Mouse (Mus musculus): ENCODE measurements around the gene Srpx2.

Gene Srpx2

DNA sequence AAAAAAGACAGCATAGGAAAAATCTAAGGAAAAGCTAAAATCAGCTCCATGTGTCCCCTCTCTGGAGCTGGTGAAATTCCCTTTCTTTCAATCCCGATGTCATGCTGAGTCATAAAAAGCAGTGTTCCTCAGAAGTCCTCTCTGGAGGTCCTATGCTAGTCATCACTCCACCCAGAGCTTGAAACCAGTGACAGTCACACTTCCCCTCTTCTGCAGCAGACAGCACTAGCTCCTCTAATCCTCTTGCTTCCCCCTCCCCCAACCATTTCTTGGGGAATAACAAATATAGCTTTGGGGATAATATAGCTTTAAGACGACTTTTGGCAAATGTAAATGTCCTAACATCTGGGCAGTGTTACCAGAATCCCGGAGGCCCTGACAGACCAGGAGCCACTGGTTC is at the start of gene Srpx2:
Gene Srpx2, plus strand, starts transcription at position 166 of the 400 bp plus-strand sequence.
- peak; percentile 5 for DNase-seq

DNA sequence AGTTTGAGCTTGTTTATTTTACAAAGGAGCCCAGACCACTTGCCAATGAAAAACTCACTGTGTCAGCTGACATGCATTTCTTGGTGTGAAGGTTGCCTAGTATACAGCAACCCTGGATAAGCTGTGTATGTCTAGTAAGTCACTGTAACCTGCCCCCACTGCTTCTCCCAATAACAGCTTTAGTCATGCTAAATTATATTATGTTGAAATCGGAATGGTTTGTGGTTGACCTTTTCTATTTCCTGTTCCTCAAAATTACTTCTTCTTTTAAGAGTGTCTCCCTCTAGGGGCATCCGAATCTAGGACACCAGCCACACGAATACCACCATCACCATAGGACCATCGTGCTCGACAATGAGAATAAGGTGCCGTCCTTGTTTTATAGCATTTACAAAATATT is 38.5 kb upstream of the Srpx2 start:
- DNase-seq = no peak

DNA sequence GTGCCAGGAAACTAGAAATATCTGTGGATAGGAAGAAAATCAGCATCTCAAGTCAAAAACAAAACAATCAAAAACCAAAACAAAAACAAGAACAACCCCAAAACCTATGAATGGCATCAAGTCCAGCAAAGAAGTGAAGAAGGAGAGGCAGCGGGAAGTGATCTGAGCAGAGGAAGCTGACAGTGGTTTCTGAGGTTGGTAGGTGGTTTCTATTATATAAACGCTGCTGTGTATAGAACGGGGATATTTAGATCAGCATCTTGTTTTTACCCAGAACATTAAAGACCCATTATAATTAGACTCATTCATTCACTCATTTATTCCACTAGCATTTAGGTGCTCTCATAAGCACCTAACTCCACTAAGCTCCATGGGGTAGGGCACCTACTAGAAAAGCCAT is 20.9 kb upstream of the Srpx2 start:
- DNase-seq = no peak

DNA sequence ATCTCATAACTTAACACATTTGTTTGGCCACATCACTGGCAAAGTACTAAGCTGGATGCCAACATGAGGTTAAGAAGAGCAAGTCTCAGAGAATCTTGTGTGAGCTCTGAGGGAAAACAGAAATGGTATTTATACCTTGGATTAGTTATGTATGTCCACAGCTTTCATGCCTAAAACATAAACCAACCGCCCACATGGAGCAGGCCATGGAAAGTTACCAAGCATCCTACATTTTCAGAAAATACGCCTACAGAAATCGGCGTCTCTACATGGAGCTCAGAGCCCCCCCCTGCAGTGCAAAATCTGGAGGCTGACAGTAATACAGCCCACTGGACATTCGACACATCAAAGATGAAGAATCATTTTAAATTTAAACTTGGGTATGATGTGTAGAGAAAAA is 20.1 kb upstream of the Srpx2 start:
- no peak for DNase-seq

DNA sequence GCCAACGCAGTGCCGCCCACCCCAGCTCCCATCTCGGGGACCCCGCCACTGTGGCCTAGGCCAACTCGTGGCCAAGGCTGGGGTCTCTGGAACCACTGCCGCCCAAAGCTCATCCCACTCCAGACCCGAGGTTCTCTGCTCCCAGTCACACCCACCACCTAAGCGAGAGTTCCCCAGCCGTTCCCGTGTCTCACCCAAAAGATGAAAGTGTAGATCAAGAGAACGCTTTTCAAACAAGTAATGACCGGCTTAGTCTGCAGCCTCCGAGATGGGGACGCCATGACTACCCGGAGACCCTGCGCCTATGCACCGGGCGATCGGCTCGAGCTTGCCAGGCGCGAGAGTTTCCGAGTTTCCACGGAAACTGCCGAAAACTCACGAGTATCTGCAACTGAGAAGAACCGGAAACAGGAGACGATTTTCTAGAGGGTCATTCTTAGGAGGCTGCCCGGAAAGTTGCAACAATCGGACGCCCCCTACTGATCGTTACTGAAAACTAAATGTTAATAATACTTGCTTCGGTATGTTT is 10.1 kb upstream of the Srpx2 start, which contains the start of gene Tspan6:
Gene Tspan6, minus strand, starts transcription at position 416 of the 529 bp plus-strand sequence.
- DNase-seq = peak; percentile 90

DNA sequence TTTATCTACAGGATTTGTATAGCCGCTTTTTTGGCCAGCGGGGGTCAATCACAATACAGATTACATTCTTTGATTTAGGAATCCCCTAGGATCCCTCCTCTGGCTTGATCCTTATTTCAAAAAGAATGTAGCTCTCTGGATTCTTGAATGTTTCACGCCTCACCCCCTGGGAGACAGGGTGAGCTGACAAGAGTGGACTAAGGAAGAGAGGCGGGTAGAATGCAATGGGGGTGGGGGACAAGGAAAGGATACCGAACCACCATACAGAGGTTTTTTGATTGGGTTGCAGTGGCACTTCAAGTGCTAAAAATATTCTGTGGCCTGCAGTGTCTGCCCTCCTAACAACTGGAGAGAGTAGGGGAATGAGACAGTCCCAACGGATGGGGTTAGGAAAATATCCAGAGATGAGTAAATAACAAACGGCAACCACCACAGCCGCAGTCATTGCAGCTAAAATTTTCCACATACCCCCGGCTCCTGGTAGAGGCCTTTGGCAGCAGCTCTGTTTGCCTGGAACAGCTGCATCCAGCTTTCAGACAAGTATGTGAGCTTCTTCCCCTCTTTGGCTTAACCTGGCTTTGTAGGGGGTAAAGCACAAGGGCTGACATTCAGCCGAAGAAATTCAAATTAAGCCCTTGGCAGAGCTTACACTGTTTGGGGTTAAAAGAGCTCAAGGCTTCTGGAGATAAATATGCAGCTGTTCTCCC is 3.3 kb downstream of the Srpx2 start:
- DNase-seq = no peak

DNA sequence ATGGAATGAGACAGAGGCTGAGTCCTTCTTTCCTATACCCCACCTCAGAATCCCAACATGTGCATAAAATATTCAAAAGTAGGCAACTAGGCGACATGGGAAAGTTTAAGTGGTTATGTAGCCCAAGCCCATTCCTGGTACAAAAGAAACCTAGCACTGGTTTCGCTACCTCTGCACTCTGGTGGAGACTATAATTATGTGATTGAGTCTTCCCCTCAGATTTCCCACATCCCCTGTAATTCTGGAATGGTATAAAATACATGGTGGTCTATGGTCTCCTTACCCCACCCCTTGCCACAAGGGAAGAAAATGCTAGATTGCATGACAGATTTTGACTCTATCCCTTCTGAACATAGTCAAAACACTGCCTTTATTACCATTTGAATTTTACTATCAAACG is 4.8 kb downstream of the Srpx2 start:
- no peak for DNase-seq

DNA sequence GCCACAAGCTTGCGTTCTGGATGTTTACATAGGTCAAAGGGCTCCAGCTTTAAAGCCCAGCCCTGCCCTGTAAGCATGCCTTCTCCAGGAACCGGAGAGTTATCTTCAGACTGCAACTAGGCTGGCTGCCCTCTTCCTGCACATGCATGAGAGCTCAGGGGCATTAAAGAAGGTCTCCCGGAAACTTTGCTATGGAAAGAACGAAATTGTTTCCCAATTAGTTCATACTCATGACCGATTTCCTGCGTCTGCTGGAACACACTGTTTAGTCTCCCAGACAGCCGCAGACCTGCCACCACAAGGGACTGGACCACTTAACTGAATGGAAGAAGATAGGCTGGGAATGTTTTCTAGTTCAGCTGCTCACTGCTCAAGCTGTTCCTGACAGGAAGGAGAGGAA is 6.0 kb downstream of the Srpx2 start:
- DNase-seq = peak; percentile 10

DNA sequence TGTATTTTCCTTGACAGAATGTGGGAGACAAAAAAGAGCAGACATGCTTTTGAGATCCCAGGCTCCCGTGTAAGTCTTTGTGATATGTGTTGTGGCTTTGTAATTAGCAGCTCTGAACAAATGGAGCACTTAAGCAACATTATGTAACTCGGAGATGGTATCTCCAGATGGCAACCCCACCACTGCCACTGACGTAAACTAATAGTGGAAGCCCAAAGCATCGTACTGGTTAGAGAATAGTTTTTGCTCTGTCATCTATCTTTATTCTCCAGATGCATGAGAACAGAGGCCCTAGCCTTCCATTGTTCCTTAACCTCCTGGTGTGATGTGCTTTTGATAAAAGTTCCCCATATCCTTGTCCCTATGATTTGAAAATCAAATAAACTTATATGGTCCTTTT is 13.0 kb downstream of the Srpx2 start:
- no peak for DNase-seq

DNA sequence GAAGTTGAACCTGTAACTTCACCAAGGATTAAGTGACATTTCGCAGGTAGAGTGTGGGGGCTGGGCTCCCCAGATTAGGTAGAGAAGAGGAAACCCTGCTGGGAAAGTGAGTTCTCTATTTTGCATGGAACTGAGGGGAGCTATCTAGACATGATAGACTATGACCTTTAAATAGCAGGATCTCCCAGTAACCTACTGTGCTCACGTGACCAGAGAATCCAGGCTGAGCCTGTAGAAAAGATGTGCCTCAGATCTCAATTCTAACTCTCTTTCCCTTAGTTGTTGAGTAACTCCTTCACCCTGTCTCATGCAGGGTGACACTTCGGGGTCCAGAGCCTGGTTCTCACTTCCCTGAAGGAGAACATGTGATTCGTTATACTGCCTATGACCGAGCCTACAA is 18.5 kb downstream of the Srpx2 start:
- DNase-seq = no peak

DNA sequence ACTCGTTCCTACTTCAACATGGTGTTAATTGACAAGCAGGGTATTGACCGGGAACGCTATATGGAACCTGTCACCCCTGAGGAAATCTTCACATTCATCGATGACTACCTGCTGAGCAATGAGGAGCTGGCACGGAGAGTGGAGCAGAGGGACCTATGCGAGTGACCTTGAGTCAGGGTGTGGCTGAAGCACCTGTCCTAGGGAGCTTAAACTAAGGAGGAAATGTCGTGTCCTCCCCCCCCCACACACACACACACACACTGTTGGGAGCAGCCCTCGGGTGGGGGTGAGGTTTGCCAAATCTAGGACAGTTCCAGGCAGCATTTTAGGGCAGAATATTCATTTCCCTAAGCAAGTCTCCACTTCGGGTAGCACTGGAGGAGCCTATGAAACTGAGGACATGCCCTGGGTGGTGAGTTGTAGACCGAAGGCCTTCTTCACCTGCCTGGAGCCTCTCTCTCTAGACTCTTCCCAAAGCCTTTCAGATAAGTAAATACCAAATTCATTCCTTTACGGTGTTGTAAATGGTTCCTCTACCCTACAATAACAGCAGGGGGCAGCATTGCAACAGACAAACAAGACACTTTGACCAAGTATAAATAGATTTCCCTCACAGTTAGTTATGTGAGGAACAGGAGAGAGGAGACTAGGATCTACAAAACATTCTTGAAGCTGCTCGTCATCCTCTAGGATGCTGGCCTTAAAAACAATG is 23.2 kb downstream of the Srpx2 start:
- DNase-seq = peak; percentile 22

DNA sequence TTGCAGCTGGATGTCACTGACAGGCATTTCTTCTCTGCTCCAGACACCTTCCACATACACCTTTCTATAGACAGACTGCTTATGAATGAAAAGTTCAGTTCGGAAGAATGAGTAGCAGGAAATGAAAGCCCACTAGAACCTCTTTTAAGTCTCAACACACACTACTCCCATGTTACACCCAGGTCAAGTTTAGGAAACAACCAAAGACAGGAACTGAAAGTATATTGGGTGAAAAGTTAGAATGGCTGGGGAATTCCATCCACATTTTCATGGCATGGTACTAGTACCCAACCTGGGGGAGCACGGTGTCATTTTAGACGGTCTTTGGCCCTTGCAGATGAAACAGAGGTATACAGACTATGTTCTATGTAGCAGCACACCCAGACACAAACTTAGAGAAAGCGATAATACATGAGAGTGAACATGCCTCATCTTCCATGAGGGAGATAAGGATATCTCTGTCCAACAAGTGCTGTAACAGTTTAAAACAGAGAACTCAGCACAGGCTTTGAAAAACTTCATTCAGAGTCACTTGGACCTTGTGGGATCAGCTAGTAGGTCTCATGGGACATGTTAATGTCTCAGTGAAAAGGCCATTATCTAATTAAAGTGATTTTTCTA is 28.5 kb downstream of the Srpx2 start:
- DNase-seq = no peak

DNA sequence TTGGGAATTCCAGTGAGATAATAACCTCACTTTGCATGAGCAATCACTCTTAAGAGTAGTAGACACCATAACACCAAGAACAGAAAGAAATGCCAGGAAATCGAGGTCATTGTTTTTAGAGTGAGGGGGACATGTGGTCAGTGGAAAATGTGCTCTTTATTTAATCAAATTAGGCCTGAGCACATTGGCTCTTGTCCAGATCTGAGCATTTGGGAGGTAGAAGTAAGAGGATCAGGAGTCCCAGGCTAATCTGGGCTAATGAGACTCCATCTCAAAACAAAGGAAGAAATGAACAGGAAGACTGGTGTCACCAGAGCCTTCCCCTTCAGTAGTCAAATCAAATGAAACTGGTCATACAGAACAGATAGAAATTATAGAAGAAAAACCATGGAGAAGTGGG is 31.3 kb downstream of the Srpx2 start:
- DNase-seq = no peak

DNA sequence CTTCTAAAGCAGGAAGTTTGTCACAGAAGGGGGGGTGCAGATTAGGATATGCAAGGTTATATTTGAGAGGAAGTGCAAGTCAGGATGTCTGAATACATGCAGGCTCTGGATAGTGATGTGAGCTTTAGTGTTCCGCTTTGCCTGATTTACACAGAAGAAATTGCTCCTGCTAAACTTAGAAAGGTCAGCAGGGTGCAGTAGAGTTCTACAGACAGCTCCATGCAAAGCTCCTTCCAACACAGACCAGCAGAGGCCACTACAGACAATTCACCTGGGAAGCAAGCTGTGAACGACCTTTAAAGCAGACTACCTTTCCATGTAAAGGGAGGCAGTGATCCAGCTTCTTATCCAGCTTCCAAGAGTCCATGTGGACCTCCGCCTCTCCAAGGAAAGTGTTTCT is 39.2 kb downstream of the Srpx2 start:
- peak; percentile 57 for DNase-seq

DNA sequence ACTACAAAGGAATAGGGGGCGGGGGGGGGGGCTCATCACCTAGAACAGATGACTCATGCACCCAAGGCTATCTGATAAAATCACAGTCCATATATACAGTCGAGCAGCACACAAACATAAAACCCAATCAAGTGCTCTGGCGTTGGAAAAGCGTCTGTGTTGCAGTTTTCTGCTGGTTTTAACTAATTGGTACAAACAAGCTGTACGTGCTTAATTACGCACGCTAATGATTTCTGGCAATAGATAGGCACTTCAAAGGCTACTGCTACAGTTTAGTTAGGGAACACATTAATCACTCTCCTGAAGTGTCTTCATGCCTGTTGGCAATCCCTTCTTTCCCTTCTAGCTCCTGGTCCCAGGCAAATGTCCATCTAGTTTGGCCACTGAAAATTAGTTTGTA is 46.4 kb downstream of the Srpx2 start:
- no peak for DNase-seq

DNA sequence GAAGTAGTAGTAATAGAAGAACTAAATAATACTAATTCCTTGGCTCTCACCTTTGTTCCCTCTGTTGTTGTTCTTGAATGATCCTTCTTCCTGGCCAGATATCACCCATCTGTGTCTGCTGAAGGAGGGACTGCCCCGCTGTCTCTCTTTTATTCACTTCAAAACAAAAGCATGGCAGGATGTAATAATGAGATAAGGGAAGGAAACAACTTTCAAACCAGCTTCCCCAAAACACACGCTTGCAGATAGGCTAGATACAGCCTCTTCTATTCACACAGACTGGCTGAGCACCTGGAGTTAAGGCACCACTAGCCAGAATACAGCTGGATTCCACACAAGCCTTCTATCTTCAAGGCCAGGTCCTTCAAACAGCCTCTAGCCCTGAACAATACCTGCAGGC is 52.4 kb downstream of the Srpx2 start:
- DNase-seq = no peak

DNA sequence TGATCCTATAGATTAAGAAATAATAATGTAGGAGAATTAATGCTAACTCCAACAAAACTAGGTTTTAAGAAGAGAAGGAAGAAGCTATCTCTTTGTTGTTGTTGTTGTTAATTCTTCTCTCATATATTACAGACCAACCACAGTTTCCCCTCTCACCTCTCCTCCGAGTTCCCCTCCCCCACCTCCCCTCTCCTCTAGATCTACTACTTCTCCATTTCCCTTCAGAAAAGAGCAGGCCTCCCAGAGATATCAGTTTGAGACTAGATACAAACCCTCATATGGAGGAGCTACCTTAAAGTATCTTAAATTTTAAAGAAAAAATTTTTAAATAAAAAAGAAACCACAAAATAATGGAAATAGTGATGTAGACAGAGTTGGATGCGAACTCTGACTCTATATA is 56.4 kb downstream of the Srpx2 start:
- DNase-seq = no peak

DNA sequence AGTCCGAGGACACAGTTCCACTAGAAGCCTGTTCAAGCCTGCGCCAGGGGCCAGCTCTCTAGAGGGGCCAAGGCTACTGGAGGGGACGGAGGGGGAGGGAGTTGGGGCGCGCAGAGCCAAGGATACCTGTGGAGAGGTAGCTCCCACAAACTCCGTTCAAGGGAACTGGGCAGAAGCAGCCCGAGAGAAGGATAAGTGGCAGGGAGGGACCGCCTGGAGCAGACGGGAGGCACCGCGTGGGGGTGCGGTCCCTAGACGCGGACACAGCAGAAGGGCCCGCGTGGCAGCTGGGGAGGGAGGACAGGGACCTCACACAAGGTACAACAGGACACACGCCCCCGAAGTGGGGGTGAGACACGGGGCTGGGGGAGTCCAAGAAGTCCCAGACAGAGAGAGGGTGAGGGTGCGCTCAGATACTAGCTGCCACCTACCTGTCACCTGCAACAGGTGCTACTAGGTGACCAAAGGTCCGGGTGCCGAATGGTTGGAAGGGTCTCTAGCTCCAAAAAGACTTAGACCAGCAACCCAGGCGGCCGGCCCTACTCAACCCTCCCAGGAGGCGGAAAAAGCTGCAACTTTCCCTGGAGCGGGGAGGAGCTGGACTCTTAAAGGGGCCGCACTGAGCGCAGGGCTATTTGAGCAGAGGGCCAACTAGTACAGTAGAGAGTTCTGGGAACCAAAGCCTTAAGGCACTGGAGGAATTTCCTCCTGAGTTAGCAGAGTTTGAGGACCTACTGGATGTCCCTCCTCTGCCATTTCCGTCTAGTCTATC is 73.2 kb downstream of the Srpx2 start, which contains the start of gene Sytl4:
Gene Sytl4, minus strand, starts transcription at position 582 of the 772 bp plus-strand sequence.
- DNase-seq = peak; percentile 58

Measured in embryo, embryonic 11 days (tissue).